Mouse (Mus musculus) embryonic facial prominence, embryonic 13.5 days (tissue): Measurements from ENCODE around the gene Syne1. TPM values are rescaled to one million over a fixed set of nuclear protein-coding genes. Genes with fewer than 3 reads are reported as not detected.

Experiments used
- ATAC-seq: fragments of 200-750 bp; cut with Nextera tagmentation; 2 replicates; pipeline ENCODE4 v1.8.0; 2017; ENCODE audit warnings: low read depth; ENCODE audit not compliant: insufficient number of reproducible peaks, insufficient read depth, low FRiP score, low TSS enrichment
- H3K27ac ChIP-seq: fragments of 300-500 bp; sonication (generic); 2 replicates; pipeline ENCODE4 v1.5.1; 2015; ENCODE audit warnings: moderate library complexity, mild to moderate bottlenecking, inconsistent platforms
- H3K27me3 ChIP-seq: fragments of 300-500 bp; sonication (generic); 2 replicates; pipeline ENCODE4 v1.6.1; 2015; ENCODE audit warnings: mild to moderate bottlenecking, inconsistent platforms
- H3K36me3 ChIP-seq: fragments of 300-500 bp; sonication (generic); 2 replicates; pipeline ENCODE4 v1.6.1; 2015; ENCODE audit warnings: mild to moderate bottlenecking, inconsistent platforms
- H3K4me1 ChIP-seq: fragments of 300-500 bp; sonication (generic); 2 replicates; pipeline ENCODE4 v1.6.1; 2015; ENCODE audit warnings: inconsistent platforms
- H3K4me2 ChIP-seq: fragments of 300-500 bp; sonication (generic); 2 replicates; pipeline ENCODE4 v1.6.1; 2015; ENCODE audit warnings: moderate library complexity, mild to moderate bottlenecking, inconsistent platforms
- H3K4me3 ChIP-seq: fragments of 300-500 bp; sonication (generic); 2 replicates; pipeline ENCODE4 v1.5.1; 2015; ENCODE audit warnings: mild to moderate bottlenecking, inconsistent platforms
- H3K9ac ChIP-seq: fragments of 300-500 bp; sonication (generic); 2 replicates; pipeline ENCODE4 v1.6.1; 2015; ENCODE audit warnings: mild to moderate bottlenecking, inconsistent platforms
- H3K9me3 ChIP-seq: fragments of 300-500 bp; sonication (generic); 2 replicates; pipeline ENCODE4 v1.6.1; 2016; ENCODE audit warnings: inconsistent platforms
- WGBS: fragments of 180-500 bp; shearing (Covaris S2); methylation state at CpG from one replicate; pipeline ENCODE4 v1.1.7; 2015; ENCODE audit warnings: mixed read lengths; 5-methylcytosine and 5-hydroxymethylcytosine counted together
- polyA plus RNA-seq: library from polyadenylated mRNA; unstranded; fragments of >200 nt; fragmentation: Nextera tagmentation; extraction: Ambion mirVana; gene quantifications from 2 replicates; pipeline ENCODE4 v1.2.1, GENCODE M21; 2015

The Syne1 gene
- polyA plus RNA-seq, 1 experiment from 2014 or later, result 6.3 TPM

DNA sequence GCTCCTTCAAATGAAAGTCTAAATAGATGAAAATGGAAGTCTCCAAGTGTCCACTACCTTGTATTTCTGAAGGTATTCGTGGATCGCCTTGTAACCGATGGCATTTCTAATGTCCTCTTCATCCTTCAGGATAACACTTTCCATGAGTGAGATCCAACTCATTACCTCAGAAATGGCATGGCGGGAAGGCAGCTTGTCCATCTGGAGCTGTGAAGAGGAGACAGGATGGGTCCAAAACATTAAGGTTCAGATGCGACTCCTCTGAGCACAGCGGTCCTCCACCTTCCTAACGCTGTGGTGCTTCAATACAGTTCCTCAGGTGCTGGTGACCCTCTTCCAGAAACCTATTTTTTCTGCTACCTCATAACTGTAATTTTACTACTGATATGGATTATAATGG is 426.5 kb downstream of the Syne1 start:
- Histone ChIP-seq H3K4me1 (no peaks in the 10 kb centered on the region), H3K9ac (no peak overlapping the region), H3K36me3 (peaks cover 28% of the 10 kb centered on the region), H3K4me2 (no peak overlapping the region), H3K27me3 (no peaks in the 10 kb centered on the region), H3K9me3 (no peaks in the 10 kb centered on the region), H3K27ac (no peak overlapping the region), H3K4me3 (no peak overlapping the region)
- 95% methylated on average over 7 of the region's 7 CpGs for WGBS
- ATAC-seq, result no peak

DNA sequence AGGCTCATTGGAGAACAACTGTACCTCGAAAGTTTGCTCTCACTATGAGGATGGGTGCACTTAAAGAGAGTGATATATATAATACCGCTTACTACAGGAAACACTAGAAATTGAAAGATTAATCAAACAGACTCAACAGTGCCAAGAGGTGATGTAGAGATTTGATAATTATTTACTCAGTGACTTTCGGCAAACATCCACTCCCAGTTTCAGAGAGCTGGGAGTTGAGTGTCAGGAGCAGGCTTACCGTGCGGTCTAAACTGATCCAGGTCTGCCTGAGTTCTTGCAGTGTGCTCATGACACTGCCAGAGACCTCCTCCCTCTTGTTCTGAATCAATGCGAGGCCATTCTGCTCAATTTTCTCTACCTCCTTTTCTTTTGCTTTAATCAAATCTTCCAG is 434.6 kb downstream of the Syne1 start:
- no peak for ATAC-seq
- Histone ChIP-seq H3K4me3 (no peak overlapping the region), H3K9me3 (no peaks in the 10 kb centered on the region; the same call in 1 of the 2 replicates), H3K4me2 (no peak overlapping the region), H3K27me3 (no peaks in the 10 kb centered on the region), H3K4me1 (no peaks in the 10 kb centered on the region), H3K36me3 (peaks cover 43% of the 10 kb centered on the region), H3K27ac (no peak overlapping the region), H3K9ac (no peak overlapping the region)
- 87% methylated on average over 6 of the region's 6 CpGs for WGBS

DNA sequence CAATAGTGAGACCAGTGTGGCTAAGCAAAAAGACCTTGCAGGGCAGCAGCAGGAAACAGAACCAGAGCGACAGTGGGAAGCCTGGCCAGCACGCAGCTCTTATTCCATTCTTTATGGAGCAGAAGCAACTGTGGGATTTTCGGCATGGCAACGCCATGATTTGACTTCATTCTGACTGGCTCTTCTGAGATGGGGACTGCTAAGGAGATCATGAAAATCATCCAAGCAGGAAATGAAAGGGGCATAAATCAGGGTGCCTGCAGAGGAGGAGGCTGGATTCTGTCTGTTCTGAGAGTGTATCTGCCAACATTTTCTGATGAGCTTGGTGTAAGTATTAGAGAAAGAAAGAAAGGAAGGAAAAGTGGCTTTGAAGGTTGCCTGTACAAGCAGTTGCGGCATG is 435.1 kb downstream of the Syne1 start:
- Histone ChIP-seq H3K27ac (no peak overlapping the region), H3K36me3 (peaks cover 47% of the 10 kb centered on the region), H3K4me2 (no peak overlapping the region), H3K9me3 (no peaks in the 10 kb centered on the region; the same call in 1 of the 2 replicates), H3K4me1 (no peaks in the 10 kb centered on the region), H3K9ac (no peak overlapping the region), H3K27me3 (no peaks in the 10 kb centered on the region), H3K4me3 (no peak overlapping the region)
- WGBS, result 90% methylated on average over 5 of the region's 5 CpGs
- ATAC-seq, result no peak

DNA sequence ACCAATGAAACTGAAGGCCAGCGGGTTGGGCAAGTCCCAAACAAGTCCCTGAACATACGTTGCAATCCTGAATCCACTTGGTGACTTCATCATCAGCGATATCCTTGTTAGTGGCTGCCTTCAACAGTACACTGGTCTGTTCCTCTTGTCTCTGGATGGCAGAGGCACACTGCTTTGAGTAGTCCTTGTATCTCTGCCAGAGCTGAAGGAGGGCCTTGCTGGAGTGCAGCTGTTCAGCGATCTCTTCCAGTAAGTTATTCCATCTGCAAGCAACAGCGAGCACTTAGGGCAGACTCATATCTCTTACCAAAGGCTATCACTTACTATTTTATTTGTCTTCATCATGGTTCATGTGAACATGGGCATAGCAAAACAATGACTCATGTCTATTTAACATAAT is 440.5 kb downstream of the Syne1 start:
- WGBS, result 86% methylated on average over 5 of the region's 5 CpGs
- Histone ChIP-seq H3K4me1 (no peaks in the 10 kb centered on the region), H3K27ac (no peak overlapping the region), H3K9ac (no peak overlapping the region), H3K4me2 (no peak overlapping the region), H3K9me3 (no peaks in the 10 kb centered on the region; the same call in 1 of the 2 replicates), H3K27me3 (no peaks in the 10 kb centered on the region), H3K36me3 (peaks cover 69% of the 10 kb centered on the region), H3K4me3 (no peak overlapping the region)
- ATAC-seq, result no peak

DNA sequence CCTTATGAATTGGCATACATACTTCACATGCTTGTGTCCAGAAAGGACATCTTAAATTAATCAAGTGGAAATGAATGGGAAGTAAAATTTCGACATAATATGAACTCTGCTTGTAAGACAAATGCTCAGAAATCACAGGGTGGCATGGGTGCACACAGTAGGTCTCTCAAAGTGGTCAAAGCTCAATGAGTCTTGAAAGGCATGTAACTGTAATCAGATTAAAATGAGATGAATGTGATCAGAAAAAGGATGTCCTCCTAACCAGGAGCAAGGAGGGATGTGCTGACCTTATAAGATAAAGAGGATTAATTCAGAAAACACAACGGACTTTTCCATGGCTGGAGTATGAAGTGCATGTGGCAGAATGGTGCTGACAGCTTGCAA is 453.5 kb downstream of the Syne1 start:
- H3K4me1 ChIP-seq, result no peaks in the 10 kb centered on the region
- no peak overlapping the region for H3K27ac ChIP-seq
- H3K27me3 ChIP-seq, result no peaks in the 10 kb centered on the region
- H3K4me3 ChIP-seq, result no peak overlapping the region
- 66% methylated on average over 2 of the region's 2 CpGs for WGBS
- H3K36me3 ChIP-seq, result peaks cover 20% of the 10 kb centered on the region
- H3K9ac ChIP-seq, result no peak overlapping the region
- no peaks in the 10 kb centered on the region for H3K9me3 ChIP-seq
- no peak overlapping the region for H3K4me2 ChIP-seq
- ATAC-seq, result no peak

DNA sequence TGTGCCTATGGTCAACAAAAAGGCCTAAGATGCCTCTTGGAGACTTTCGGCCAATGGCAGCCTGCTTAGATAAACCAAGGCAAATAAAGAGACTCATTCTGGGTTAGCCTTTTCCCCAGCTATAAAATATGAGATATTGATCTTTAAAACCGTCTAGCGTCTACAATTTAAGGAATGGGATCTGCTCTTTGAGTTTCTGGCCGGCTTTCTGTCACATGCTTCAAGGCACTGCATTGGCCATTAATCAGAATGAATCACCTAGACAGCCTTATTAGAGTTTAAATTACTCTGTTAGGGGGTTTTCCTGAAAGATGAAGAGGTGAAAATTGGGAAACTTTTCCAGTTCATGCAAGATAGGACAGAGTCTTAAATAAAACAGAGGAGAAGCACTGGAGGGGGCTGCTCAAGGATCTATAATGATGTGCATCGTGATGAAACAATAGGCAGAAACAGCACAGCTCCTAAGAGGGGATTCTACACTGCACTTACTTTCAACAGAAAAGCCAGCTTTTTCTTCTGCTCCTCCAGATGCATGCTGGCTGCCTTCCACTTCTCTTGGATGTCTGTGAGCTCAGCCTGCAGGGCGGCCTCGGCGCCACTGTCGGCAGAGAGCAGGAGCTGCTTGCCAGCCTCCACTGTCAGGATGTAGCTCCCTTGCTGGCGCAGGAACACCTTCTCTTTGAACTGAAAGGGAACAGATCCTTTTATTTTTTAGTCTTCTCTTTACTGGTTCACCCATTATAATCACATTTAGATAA is 454.1 kb downstream of the Syne1 start:
- Histone ChIP-seq H3K4me2 (no peak overlapping the region), H3K9me3 (no peaks in the 10 kb centered on the region), H3K9ac (no peak overlapping the region), H3K4me3 (no peak overlapping the region), H3K4me1 (no peaks in the 10 kb centered on the region), H3K36me3 (peaks cover 20% of the 10 kb centered on the region), H3K27me3 (no peaks in the 10 kb centered on the region), H3K27ac (no peak overlapping the region)
- ATAC-seq, result no peak
- WGBS, result 81% methylated on average over 10 of the region's 10 CpGs

DNA sequence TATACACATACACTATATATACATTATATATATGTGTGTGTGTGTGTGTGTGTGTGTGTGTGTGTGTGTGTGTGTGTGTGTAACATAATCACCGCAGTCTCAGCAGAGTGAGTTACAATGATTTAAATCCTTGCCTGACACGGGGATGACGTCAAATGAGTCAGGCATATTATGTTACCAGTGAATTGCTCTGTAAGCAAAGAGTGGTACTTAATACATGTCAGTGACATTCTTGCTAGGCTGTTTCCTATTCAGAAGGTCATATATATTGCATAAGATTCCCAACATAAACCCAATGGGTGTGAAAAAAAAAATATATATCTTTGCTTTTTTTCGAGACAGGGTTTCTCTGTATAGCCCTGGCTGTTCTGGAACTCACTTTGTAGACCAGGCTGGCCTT is 462.1 kb downstream of the Syne1 start:
- ATAC-seq, result no peak
- Histone ChIP-seq H3K27ac (no peak overlapping the region), H3K4me2 (no peak overlapping the region), H3K9me3 (no peaks in the 10 kb centered on the region), H3K4me1 (no peaks in the 10 kb centered on the region), H3K36me3 (peaks cover 6% of the 10 kb centered on the region; the same call in 1 of the 2 replicates), H3K4me3 (no peak overlapping the region), H3K9ac (no peak overlapping the region), H3K27me3 (no peaks in the 10 kb centered on the region)
- 54% methylated on average over 4 of the region's 4 CpGs for WGBS

DNA sequence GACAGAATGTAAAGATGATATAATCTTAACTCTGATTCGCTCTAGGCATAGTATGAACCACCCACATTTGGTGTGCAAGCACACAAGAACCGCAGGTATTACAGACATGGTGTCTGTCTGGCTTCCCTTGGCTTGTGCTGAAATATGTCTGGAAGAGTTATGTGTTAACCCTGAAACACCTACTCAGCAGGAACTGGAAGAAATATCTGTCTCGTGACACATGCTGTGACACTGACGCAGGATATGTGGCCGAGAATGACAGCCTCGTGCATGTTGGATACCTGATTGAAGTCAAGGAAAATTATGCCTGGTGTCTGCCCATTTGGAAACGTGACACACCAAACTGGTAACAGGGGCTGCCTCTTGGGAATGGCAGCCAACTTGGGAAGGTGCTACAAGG is 463.9 kb downstream of the Syne1 start:
- Histone ChIP-seq H3K4me2 (no peak overlapping the region), H3K9me3 (no peaks in the 10 kb centered on the region), H3K36me3 (peaks cover 6% of the 10 kb centered on the region), H3K27ac (no peak overlapping the region), H3K9ac (no peak overlapping the region), H3K27me3 (no peaks in the 10 kb centered on the region), H3K4me1 (no peaks in the 10 kb centered on the region), H3K4me3 (no peak overlapping the region)
- WGBS, result 87% methylated on average over 7 of the region's 7 CpGs
- no peak for ATAC-seq

DNA sequence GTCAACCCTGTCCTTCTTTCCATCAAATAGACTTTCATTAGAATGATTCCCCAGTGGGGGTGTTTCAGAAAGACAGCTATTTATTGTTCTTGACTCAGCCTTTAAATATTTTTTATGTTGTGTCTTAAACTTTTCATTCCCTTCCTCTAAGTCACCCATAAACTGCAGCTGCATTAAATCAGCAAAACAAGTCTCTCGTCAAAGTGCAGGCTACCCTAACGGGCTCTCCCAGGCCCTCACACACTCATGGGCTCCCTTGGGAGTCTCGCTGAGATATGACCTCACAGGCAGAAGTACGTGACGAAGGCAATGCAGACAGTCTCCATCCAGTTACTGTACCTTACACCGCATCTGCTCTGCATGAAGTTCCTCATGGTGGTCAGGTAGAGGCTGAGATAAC is 465.0 kb downstream of the Syne1 start:
- Histone ChIP-seq H3K4me3 (no peak overlapping the region), H3K9ac (no peak overlapping the region)

DNA sequence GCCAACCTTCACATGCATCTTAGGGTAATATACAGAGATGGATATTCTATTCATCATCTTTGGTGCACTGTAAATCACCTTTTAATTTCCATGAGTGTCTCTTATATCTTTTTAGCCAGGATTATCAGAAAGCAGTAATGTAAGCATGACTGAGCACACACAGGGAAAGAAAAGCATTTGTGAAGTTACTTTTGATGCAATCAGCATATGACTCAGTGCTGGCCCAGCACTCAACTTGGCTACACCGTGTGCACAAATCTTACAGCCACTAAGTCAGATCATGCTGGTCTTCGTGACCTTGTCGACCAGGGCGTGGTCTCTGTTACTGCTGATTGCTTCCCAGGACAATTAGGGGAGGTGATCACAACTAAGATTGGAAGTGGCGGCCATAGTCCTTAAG is 465.5 kb downstream of the Syne1 start:
- H3K4me1 ChIP-seq, result no peaks in the 10 kb centered on the region
- no peak overlapping the region for H3K4me3 ChIP-seq
- H3K27me3 ChIP-seq, result no peaks in the 10 kb centered on the region
- no peak overlapping the region for H3K27ac ChIP-seq
- H3K9me3 ChIP-seq, result no peaks in the 10 kb centered on the region
- no peak for ATAC-seq
- WGBS, result 81% methylated on average over 5 of the region's 5 CpGs
- H3K4me2 ChIP-seq, result no peak overlapping the region
- peaks cover 6% of the 10 kb centered on the region for H3K36me3 ChIP-seq
- no peak overlapping the region for H3K9ac ChIP-seq

More for the DNA sequence above, 465.0 kb downstream of the Syne1 start:
- no peaks in the 10 kb centered on the region for H3K27me3 ChIP-seq
- no peaks in the 10 kb centered on the region for H3K9me3 ChIP-seq
- no peak overlapping the region for H3K27ac ChIP-seq
- ATAC-seq, result no peak
- peaks cover 6% of the 10 kb centered on the region for H3K36me3 ChIP-seq
- H3K4me1 ChIP-seq, result no peaks in the 10 kb centered on the region
- H3K4me2 ChIP-seq, result no peak overlapping the region
- 78% methylated on average over 6 of the region's 6 CpGs for WGBS

DNA sequence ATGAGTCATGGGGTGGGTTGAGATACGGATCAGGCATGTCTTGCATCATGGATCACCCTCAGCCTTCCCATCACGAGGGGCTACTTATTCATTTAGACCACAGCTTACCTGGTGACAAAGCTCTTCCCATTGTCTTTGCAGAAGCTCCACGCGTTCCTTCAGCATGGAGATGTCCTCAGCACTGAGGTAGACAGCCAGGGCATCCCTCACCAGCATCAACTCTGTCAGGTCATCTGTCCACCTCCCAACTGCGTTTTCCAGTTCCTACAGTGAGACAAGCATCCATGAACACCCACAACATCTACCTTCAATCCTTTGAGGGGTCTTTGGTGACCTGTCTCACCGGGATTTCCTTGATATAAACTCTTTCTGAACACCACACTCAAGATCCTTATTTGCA is 467.6 kb downstream of the Syne1 start:
- H3K27me3 ChIP-seq, result no peaks in the 10 kb centered on the region
- H3K9me3 ChIP-seq, result no peaks in the 10 kb centered on the region
- no peak overlapping the region for H3K27ac ChIP-seq
- no peak for ATAC-seq
- no peaks in the 10 kb centered on the region for H3K4me1 ChIP-seq
- no peak overlapping the region for H3K4me3 ChIP-seq
- no peak overlapping the region for H3K4me2 ChIP-seq
- H3K36me3 ChIP-seq, result peaks cover 6% of the 10 kb centered on the region
- no peak overlapping the region for H3K9ac ChIP-seq
- 83% methylated on average over 6 of the region's 6 CpGs for WGBS

DNA sequence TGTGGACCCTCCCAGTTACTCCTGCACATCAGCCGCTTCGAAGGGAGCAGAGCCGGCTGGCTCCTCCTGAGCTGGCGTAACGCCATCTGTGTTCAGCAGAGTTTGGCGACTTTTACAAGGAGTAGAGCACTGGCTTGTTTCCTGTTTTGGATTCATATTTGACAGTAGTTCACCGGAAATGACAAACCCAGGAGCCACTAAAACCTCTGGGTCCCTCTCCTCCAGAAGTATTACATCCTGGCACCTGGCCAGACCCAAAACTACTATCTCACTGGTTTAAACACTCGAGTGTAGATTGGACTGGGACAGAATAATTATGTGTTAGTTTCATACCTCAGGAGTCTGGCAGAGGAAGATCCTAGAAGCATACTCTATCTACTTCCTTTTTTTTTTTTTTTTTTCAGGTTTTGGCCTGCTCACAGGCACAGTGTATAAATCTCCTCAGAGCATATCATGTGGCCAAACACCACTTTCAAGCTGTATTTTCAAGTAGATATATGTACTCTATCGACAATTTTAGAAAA is 471.3 kb downstream of the Syne1 start:
- WGBS, result 68% methylated on average over 9 of the region's 9 CpGs
- no peak overlapping the region for H3K9ac ChIP-seq
- H3K4me2 ChIP-seq, result no peak overlapping the region
- H3K4me3 ChIP-seq, result no peak overlapping the region
- no peaks in the 10 kb centered on the region for H3K27me3 ChIP-seq
- no peaks in the 10 kb centered on the region; the same call in 1 of the 2 replicates for H3K36me3 ChIP-seq
- no peak overlapping the region for H3K27ac ChIP-seq
- no peaks in the 10 kb centered on the region for H3K4me1 ChIP-seq
- no peaks in the 10 kb centered on the region for H3K9me3 ChIP-seq
- no peak for ATAC-seq
